Mouse (Mus musculus) subcutaneous adipose tissue, adult 2 months (tissue): Measurements from ENCODE around the gene Cmah. TPM values are rescaled to one million over a fixed set of nuclear protein-coding genes. Genes with fewer than 3 reads are reported as not detected.

Experiments
- polyA plus RNA-seq: library from polyadenylated mRNA; depleted of rRNA; stranded (reverse); fragments of >200 nt; gene quantifications from 2 replicates; pipeline ENCODE4 v1.2.3, GENCODE M21; 2012; ENCODE audit warnings: low replicate concordance; rRNA removed

The Cmah gene
- polyA plus RNA-seq: 1.6 and 2.2 TPM in 2 replicates

DNA sequence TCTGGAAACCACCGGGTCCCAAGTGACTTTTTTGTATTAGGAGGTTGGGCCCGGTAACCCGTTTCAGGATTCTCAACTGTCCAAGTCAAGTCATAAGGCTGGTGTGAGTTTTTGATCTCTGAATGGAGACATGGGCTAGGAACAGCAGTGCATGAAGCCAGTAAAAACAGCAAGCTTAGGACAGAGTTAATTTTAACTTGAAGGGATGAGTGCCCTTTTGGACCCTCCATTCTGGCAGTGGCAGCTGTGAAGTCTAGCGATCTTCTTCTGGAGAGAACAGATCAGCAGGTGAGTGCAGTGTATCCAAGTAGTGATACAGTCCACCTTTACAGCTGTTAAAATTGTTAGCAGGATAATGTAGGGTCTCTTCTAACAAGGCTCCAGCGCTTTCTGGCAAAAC is at the start of gene Cmah:
Cmah (plus strand) TSS at position 204 of the 400 bp plus-strand sequence.

DNA sequence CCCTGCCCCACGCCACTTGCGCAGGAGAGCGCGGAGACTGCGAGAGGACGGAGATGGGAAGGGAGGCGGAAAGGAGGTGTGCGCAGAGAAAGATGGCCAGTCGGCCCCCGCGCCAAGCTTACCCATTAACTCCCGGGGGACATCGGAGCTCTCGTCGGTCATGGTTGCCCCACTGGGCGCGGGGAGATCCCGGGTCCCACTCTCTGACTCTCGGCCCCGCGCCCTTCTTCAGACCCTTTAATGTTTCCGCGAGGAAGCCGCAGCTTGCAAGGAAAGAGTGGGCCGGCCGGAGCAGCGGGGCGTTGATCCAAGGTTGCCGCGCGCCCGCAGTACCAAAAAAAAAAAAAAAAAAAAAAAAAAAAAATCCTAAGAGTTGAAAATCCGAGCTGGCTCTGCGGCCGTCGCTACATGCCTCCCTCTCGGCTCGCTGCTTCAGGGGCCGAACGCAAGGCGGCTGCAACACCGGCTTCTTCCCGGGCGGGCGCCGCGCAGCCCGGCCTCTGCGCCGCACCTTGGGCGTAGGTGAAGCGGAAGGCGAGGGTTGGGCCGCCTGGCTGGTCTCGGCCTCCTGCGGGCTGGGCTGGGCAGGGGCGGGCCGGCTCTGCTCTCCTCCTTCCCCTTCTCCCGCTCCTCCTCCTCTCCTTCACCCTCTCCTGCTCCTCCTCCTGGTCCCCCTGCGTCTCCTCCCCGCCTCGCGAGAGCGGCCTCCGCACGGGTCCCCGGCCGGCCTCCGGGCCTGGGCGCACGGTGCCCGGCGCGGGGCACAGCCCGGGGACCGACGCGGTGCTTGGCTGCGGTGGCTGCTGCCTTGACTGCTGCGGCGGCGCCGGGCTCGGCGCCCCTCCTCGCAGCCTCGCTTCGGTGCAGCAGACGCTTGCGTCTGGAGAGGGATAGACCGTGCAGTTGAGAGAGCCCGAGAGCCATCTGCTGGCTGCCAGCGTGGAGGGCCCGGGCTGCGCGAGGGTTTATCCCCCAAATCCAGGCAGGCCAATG is 46.5 kb upstream of the Cmah start, which contains the start of gene Carmil1:
Carmil1 (minus strand) TSS at position 357 of the 993 bp plus-strand sequence.

Other genes with a start within 250 kb of the Cmah start
- 2.1 and 7.3 TPM in 2 replicates for gene Carmil1, start 46.6 kb upstream of the Cmah start, polyA plus RNA-seq